Mouse (Mus musculus) large intestine, adult 2 months (tissue): ENCODE data around the gene Pvrig. TPM values are rescaled to one million over a fixed set of nuclear protein-coding genes. Genes with fewer than 3 reads are reported as not detected.
"Not testable (repeated sequence)": the region's sequence is repeated elsewhere in the genome, so short reads cannot be mapped to it uniquely, and the experiment has no call there.

ENCODE experiments used
- DNase-seq: peaks from one replicate; pipeline ENCODE4 v3.0.0-alpha.2; 2012; ENCODE audit warnings: low read depth, low spot score
- WGBS: fragments of 180-500 bp; shearing (Covaris S2); methylation state at CpG from one replicate; pipeline ENCODE4 v1.1.7; 2018; 5-methylcytosine and 5-hydroxymethylcytosine counted together
- polyA plus RNA-seq: library from polyadenylated mRNA; depleted of rRNA; stranded (reverse); fragments of >200 nt; gene quantifications from 2 replicates; pipeline ENCODE4 v1.2.3, GENCODE M21; 2012; rRNA removed

Gene Pvrig
- polyA plus RNA-seq = 0.81 and 2.4 TPM in 2 replicates

DNA sequence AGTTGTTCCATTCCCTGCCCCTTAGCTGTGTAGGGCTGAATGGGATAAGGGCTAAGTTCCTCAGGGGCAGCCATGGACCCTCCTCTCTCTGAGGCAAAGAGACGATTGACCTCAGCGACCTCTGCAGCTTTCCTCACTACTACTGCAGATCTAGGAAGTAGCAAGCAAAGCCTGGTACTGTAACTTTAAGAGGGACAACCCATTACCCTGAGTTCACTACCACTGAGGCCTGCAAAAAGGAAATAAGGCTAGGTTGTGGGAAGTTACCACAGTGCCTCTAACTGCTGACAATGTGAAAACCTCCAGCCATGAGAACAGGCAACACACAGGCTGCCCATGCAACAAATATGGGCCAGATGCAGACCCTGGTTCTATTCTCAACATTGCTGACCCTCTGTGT lies at the start of gene Pvrig:
Gene Pvrig (plus strand): TSS at position 301 of the 400 bp plus-strand sequence.
- no peak for DNase-seq
- 82% methylated on average over 2 of the region's 2 CpGs for WGBS

DNA sequence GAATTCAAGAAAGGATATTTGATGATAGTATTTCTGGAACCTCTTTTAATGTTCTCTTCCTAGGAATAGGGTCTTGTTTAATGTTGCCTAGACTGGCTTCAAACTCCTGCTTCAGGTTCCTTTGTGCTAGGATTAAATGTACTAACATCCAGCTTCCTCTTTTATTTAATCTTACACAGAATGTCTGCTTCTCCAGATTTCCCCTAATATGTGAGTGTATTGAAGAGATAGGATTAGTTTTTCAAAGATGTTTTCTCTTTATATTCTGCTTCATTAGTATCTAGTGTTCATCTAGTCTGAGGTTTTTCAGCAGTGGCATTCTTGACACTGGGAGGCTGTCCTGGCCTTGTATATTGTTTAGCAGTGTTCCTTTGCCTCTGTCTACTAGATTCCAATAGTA lies 47.6 kb upstream of the Pvrig start:
- no peak for DNase-seq

DNA sequence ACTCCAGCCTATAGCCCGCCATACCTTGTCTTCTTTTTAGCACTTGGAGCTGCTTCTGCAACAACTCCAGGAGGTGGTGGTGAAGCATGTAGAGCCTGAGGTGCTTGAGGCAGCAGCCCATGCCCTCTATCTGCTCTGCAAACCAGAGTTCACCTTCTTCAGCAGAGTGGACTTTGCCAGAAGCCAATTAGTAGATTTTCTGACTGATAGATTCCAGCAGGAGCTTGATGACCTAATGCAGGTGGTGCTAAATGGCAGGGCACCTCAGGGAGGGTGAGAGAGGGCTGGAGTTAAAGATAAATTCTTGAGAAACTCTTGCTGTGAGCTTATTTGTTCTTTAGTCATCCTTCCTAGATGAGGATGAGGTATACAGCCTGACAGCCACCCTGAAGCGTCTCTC lies 42.1 kb upstream of the Pvrig start:
- 75% methylated on average over 2 of the region's 2 CpGs for WGBS
- DNase-seq = no peak

DNA sequence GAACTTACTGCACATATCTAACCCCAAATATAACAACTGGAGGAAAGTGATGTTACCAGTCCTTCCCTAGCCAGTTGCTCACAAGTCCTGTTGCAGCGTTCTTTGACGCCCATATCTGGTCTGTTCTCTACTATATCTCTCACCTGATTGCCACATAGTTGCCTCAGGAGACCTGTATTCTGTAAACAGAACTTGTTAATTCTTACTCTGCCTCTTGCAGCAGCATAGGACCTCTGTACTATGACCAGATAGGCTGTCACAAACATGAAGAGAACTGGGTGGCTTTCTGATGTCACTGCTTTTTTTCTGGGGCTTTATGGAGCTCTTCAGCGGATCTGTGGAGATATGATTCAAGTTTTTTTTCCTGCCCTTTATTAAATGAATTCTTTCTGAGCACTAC lies 29.0 kb upstream of the Pvrig start:
- no peak for DNase-seq
- 85% methylated on average over 3 of the region's 3 CpGs for WGBS

DNA sequence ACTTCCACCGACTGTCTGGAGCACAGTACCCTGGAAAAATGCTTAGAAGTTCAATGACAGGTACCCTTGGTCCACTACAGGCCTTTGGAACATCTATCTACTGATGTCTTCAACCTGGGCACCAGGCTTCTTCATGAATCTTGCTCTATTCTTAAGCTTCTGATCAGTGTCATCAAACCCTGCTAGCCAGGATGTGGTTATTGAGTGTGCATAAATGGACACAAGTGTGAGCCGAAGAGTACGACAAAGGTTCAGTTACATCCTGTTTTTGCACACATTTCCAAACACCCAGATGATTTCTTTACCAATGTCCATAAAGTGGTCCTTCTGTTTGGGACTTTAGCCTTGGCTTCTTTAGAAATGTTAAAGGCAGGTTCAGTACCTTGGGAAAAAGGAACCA lies 1.5 kb downstream of the Pvrig start:
- 89% methylated on average over 3 of the region's 3 CpGs for WGBS
- DNase-seq = no peak

DNA sequence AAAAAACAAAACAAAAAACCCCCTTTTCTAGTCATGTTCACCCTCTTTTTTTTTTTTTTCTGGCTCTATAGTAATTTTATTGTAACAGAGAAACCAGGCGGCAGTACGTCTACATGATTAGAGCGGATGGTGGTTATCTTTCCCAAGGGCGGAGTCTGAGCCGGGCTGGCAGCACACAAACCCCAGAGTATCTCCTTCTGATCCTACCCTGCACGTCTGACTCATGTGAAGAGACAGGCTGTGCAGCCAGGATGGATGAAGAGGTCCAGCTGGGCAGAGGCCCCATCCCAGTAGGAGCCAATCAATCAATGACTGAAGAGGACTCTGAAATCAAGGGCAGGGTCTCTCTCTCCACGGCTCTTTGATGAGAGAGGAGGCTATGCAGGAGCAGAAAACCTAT lies 21.4 kb downstream of the Pvrig start:
- WGBS = 73% methylated on average over 7 of the region's 7 CpGs
- not testable (repeated sequence) for DNase-seq

DNA sequence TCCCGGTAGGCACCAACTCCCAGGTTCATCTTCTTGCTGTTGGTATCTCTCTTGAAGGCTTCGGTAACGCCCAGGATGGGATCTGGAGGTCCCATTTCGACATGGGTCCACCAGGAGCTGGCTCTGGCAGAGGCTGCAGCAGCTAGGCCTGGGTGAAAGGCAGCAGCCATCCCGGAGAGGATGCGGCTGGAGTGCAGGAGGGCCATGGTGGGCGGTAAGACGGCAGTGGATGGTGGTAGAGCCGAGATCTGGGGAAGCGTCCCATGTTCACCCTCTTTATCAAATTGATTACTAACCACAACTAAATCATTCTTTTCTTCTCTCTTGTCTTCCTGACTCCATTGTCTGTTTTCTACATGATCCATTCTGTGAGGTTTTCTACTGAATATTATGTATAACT lies 23.6 kb downstream of the Pvrig start:
- DNase-seq = not testable (repeated sequence)
- 87% methylated on average over 10 of the region's 10 CpGs for WGBS

Other genes starting within 250 kb of the Pvrig start
- gene Zscan21, start 225.1 kb upstream of the Pvrig start, polyA plus RNA-seq = 7.2 and 7.5 TPM in 2 replicates
- gene Zfp113, start 186.2 kb upstream of the Pvrig start, polyA plus RNA-seq = 3.0 TPM in 2 replicates
- 97.2 and 105 TPM in 2 replicates for gene Cops6, start 180.9 kb upstream of the Pvrig start, polyA plus RNA-seq
- 22.3 and 34.3 TPM in 2 replicates for gene Ap4m1, start 170.0 kb upstream of the Pvrig start, polyA plus RNA-seq
- gene Mcm7, start 169.5 kb upstream of the Pvrig start, polyA plus RNA-seq = 42.6 and 44.5 TPM in 2 replicates
- 41.6 and 47.7 TPM in 2 replicates for gene Taf6, start 154.5 kb upstream of the Pvrig start, polyA plus RNA-seq
- 4.0 and 4.2 TPM in 2 replicates for gene Cnpy4, start 154.5 kb upstream of the Pvrig start, polyA plus RNA-seq
- 2.5 TPM in 2 replicates for gene Mblac1, start 147.6 kb upstream of the Pvrig start, polyA plus RNA-seq
- gene Nxpe5, start 116.1 kb upstream of the Pvrig start, polyA plus RNA-seq = 1.1 and 2.3 TPM in 2 replicates
- gene Lamtor4, start 86.5 kb upstream of the Pvrig start, polyA plus RNA-seq = 180 and 194 TPM in 2 replicates
- gene BC037034, start 77.9 kb upstream of the Pvrig start, polyA plus RNA-seq = 45.9 and 55.6 TPM in 2 replicates
- 0.44 and 0.57 TPM in 2 replicates for gene Gal3st4, start 69.1 kb upstream of the Pvrig start, polyA plus RNA-seq
- not detected in 2 replicates for gene Gm43720, start 62.0 kb upstream of the Pvrig start, polyA plus RNA-seq
- 2.0 and 2.5 TPM in 2 replicates for gene Gpc2, start 62.0 kb upstream of the Pvrig start, polyA plus RNA-seq
- gene Stag3, start 61.7 kb upstream of the Pvrig start, polyA plus RNA-seq = 0.58 and 0.90 TPM in 2 replicates
- gene Zfp157, start 99.5 kb downstream of the Pvrig start, polyA plus RNA-seq = 1.2 and 3.6 TPM in 2 replicates
- gene 1700123K08Rik, start 222.8 kb downstream of the Pvrig start, polyA plus RNA-seq = not detected in 2 replicates